Mouse (Mus musculus): ENCODE measurements around the gene Tuba1a. TPM values are rescaled to one million over a fixed set of nuclear protein-coding genes. Genes with fewer than 3 reads are reported as not detected.
A peak's percentile ranks its signal among the peaks of the same experiment; 100 is the strongest.
"Not testable (repeated sequence)": the region's sequence is repeated elsewhere in the genome, so short reads cannot be mapped to it uniquely, and the experiment has no call there.

Gene Tuba1a
- polyA plus RNA-seq, 1 experiment = 115 TPM

DNA sequence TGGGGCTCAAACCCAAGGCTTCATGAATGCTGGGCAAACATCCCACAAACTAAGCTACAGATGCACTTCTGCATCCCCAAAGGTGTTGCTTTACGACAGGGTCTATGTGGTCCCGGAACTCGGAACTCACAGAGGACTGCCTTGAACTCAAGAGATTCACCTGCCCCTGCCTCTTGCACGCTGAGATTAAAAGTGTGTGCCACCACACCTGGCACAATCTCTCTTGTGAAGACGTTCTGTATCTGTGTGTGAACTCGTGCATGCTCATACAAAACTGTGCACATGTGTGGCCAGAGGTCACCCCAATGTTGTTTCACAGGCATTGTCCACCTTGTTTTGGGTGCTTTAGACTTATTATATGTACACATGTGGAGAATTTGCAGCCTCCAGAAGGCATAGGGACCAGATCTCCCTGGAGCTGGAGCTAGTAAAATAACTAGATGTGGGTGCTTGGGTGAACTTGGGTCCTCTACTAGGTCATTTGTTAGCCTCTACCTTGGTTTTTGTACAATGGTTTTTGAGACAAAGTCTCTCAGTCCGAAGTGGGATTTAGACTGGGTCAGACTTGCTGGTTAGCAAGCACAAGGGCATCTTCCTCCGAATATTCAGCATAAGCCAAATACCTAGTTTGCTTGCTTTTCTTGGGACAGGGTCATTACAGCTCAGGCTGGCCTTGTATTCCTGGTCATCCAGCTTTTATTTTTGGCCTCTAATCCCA lies 23.3 kb downstream of the Tuba1a start:
- TF ChIP-seq FLI1 (IDR thresholded peaks at IDR 0.05; ENCODE audit: low read length) = no peak
- no peak for TF ChIP-seq GATA1 (IDR thresholded peaks at IDR 0.05; ENCODE audit: borderline replicate concordance, low read length)
- Histone ChIP-seq H3K9me3 (no peaks in the 10 kb centered on the region), H3K36me3 (replicated peaks; ENCODE audit: low read length) (peaks cover 23% of the 10 kb centered on the region), H3K4me1 (peaks cover 46% of the 10 kb centered on the region), H3K27me3 (replicated peaks) (no peaks in the 10 kb centered on the region), H3K4me3 (replicated peaks) (no peak overlapping the region)

DNA sequence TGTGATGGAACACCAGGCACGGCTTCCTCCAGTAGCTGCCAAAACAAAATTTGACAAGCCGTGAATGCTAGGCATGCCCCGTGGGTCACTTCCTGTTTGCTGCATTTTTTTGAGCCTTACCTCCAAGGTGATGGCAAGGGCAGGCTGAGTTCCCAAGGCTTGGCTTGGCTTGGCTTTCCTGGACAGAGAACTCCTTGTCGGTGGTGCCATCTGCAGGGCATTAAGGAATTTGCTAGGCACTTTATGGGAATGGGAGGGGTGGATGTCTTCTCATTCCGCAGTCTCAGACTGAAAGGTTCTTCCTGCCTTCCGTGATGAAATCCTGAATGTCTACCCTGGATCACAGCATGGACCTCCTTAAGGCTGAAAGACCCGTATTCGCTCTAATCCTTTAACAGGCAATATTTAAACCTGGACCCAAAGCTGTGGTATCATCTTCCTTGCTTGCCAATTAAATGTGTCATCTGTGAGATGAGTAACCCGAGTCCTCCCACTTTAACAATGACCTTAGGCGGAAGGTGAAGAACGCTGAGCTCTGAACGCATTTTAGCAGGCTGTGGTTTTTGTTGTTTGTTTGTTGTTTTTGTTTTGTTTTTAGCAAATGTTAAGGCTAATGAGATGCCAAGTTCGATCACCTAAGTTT lies 24.8 kb downstream of the Tuba1a start:
- Histone ChIP-seq H3K9me3 (no peaks in the 10 kb centered on the region), H3K4me1 (peaks cover 45% of the 10 kb centered on the region), H3K4me3 (replicated peaks) (peak overlapping the region; percentile 70), H3K36me3 (replicated peaks; ENCODE audit: low read length) (peaks cover 23% of the 10 kb centered on the region), H3K27me3 (replicated peaks) (no peaks in the 10 kb centered on the region)
- TF ChIP-seq GATA1 (IDR thresholded peaks at IDR 0.05; ENCODE audit: borderline replicate concordance, low read length) (no peak), FLI1 (IDR thresholded peaks at IDR 0.05; ENCODE audit: low read length) (no peak)

- Histone ChIP-seq H3K9me3 (no peaks in the 10 kb centered on the region), H3K27me3 (replicated peaks) (no peaks in the 10 kb centered on the region), H3K36me3 (replicated peaks; ENCODE audit: low read length) (peaks cover 19% of the 10 kb centered on the region), H3K4me3 (replicated peaks) (peak overlapping the region; percentile 82), H3K4me1 (peaks cover 42% of the 10 kb centered on the region)
- TF ChIP-seq GATA1 (IDR thresholded peaks at IDR 0.05; ENCODE audit: borderline replicate concordance, low read length) = no peak
- TF ChIP-seq FLI1 (IDR thresholded peaks at IDR 0.05; ENCODE audit: low read length) = no peak
Observed at GRCm38 (mm10) chr15:98927566-98927965, 25.9 kb downstream of the Tuba1a start.

GRCm38 (mm10) chr15:98924682-98925081 lies 28.8 kb downstream of the Tuba1a start:
- TF ChIP-seq FLI1 (IDR thresholded peaks at IDR 0.05; ENCODE audit: low read length) (no peak), GATA1 (IDR thresholded peaks at IDR 0.05; ENCODE audit: borderline replicate concordance, low read length) (no peak)
- Histone ChIP-seq H3K9me3 (no peaks in the 10 kb centered on the region; the same call in 1 of the 2 replicates), H3K27me3 (replicated peaks) (no peaks in the 10 kb centered on the region), H3K4me3 (replicated peaks) (no peak overlapping the region), H3K4me1 (peaks cover 30% of the 10 kb centered on the region), H3K36me3 (replicated peaks; ENCODE audit: low read length) (peaks cover 4% of the 10 kb centered on the region)

GRCm38 (mm10) chr15:98923031-98923537 lies 30.4 kb downstream of the Tuba1a start:
- Histone ChIP-seq H3K4me1 (peaks cover 23% of the 10 kb centered on the region), H3K9me3 (no peaks in the 10 kb centered on the region; the same call in 1 of the 2 replicates), H3K27me3 (replicated peaks) (no peaks in the 10 kb centered on the region), H3K36me3 (replicated peaks; ENCODE audit: low read length) (peaks cover 3% of the 10 kb centered on the region), H3K4me3 (replicated peaks) (no peak overlapping the region)
- no peak for TF ChIP-seq GATA1 (IDR thresholded peaks at IDR 0.05; ENCODE audit: borderline replicate concordance, low read length)
- no peak for TF ChIP-seq FLI1 (IDR thresholded peaks at IDR 0.05; ENCODE audit: low read length)

- Histone ChIP-seq H3K4me1 (peaks cover 18% of the 10 kb centered on the region), H3K4me3 (replicated peaks) (no peak overlapping the region), H3K9me3 (no peaks in the 10 kb centered on the region; the same call in 1 of the 2 replicates), H3K27me3 (replicated peaks) (no peaks in the 10 kb centered on the region), H3K36me3 (replicated peaks; ENCODE audit: low read length) (peaks cover 3% of the 10 kb centered on the region)
- no peak for TF ChIP-seq GATA1 (IDR thresholded peaks at IDR 0.05; ENCODE audit: borderline replicate concordance, low read length)
- no peak for TF ChIP-seq FLI1 (IDR thresholded peaks at IDR 0.05; ENCODE audit: low read length)
Observed at GRCm38 (mm10) chr15:98922581-98922980, 30.9 kb downstream of the Tuba1a start.

DNA sequence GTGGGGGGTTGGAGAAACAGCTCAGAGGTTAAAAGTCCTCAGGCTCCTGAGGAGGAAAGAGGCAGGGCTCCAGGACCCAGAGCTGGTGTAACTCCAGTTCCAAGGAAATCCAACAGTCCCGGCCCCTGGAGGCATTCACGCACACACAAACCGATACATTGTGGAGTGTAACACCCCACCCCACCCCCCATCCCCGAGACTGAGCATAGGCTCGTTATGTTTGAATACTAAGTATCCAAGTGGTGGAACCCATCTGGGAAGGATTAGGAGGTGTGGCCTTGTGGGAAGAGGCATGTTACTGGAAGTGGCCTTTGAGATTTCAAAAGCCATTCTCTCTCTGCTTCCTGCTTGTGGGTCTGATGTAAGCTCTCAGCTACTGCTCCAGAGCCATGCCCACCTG lies 32.0 kb downstream of the Tuba1a start:
- Histone ChIP-seq H3K36me3 (replicated peaks; ENCODE audit: low read length) (peaks cover 3% of the 10 kb centered on the region), H3K4me1 (peaks cover 22% of the 10 kb centered on the region), H3K9me3 (no peaks in the 10 kb centered on the region; the same call in 1 of the 2 replicates), H3K27me3 (replicated peaks) (no peaks in the 10 kb centered on the region), H3K4me3 (replicated peaks) (no peak overlapping the region)
- TF ChIP-seq GATA1 (IDR thresholded peaks at IDR 0.05; ENCODE audit: borderline replicate concordance, low read length) = no peak
- TF ChIP-seq FLI1 (IDR thresholded peaks at IDR 0.05; ENCODE audit: low read length) = no peak

DNA sequence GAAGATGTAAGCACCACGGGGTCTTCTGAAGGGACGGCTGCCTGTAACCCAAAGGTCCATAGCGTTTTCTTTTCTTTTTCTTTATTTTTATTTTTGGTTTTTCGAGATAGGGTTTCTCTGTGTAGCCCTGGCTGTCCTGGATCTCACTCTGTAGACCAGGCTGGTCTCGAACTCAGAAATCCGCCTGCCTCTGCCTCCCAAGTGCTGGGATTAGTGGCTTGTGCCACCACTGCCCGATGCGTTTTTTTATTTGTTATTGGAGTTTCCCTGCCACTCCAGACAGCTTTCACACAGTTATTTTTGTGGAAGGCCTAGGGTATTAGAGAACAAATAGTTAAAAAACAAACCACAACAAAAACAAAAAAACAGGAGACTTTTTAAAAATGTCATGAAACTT lies 35.0 kb downstream of the Tuba1a start:
- not testable (repeated sequence) for H3K9me3 ChIP-seq; H3K27me3 ChIP-seq (replicated peaks)
- Histone ChIP-seq H3K36me3 (replicated peaks; ENCODE audit: low read length) (peaks cover 10% of the 10 kb centered on the region), H3K4me1 (peaks cover 41% of the 10 kb centered on the region), H3K4me3 (replicated peaks) (peak overlapping the region; percentile 100)

- Histone ChIP-seq H3K36me3 (replicated peaks; ENCODE audit: low read length) (peaks cover 17% of the 10 kb centered on the region), H3K4me1 (peaks cover 41% of the 10 kb centered on the region), H3K9me3 (no peaks in the 10 kb centered on the region; the same call in 1 of the 2 replicates), H3K4me3 (replicated peaks) (peak within 1 kb of the TSS; percentile 100), H3K27me3 (replicated peaks) (peaks cover 6% of the 10 kb centered on the region)
- TF ChIP-seq FLI1 (IDR thresholded peaks at IDR 0.05; ENCODE audit: low read length) (no peak), GATA1 (IDR thresholded peaks at IDR 0.05; ENCODE audit: borderline replicate concordance, low read length) (no peak)
Observed at GRCm38 (mm10) chr15:98917538-98918498, 35.7 kb downstream of the Tuba1a start, which contains the start of gene Lmbr1l. Lmbr1l (minus strand) TSS chr15:98918231.

Data from megakaryocyte, embryonic 14.5 days (primary cell).